In the genomic region with DNA sequence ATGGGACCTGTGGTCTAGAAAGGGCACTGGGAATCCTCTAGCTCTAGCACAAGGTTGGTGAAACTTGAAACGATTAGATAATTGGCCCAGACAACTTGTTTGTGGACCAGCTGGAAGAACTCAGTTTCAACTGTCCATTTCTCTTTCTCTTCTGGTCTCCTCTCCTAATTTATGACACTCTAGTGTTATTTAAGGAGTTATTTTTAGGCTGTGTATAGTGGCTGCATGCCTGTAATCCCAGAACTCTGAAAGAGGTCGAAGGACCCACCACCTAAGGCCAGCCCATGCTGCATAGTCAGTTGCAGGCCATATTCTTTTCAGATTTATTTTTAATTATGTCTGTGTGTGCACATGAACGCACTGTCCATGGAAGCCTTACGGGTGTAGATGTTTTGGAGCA, we compare ENCODE assay signal across 7 mouse cellular contexts. TPM values are rescaled to one million over a fixed set of nuclear protein-coding genes. Genes with fewer than 3 reads are reported as not detected.
DNase-seq lines count a peak whose midpoint lies in the region; ATAC-seq and TF ChIP-seq lines count a peak whose summit lies in the region.

No protein-coding gene starts in this region.

- TF ChIP-seq EP300 in ES-Bruce4 (IDR thresholded peaks at IDR 0.05; ENCODE audit: insufficient read depth, low read depth, low read length), result no peak
- TF ChIP-seq EP300 in lung, postnatal 0 days (IDR thresholded peaks at IDR 0.05), result 0 out of 2 replicates have a peak, but pooled peaks have one; percentile 6

- 86% methylated on average over 4 of the region's 4 CpGs for WGBS in embryonic facial prominence, embryonic 10.5 days
- 75% methylated on average over 4 of the region's 4 CpGs for WGBS in hindbrain, embryonic 15.5 days
- 58% methylated on average over 4 of the region's 4 CpGs for WGBS in lung, postnatal 0 days

- no peak overlapping the region for H3K27ac ChIP-seq in ES-Bruce4 (ENCODE audit: insufficient read depth, low read length)
- H3K27ac ChIP-seq in embryonic facial prominence, embryonic 10.5 days (replicated peaks), result peak overlapping the region; percentile 99; the same call in 1 of the 2 replicates
- H3K27ac ChIP-seq in hindbrain, embryonic 15.5 days (replicated peaks), result no peak overlapping the region
- H3K27ac ChIP-seq in lung, postnatal 0 days (ENCODE audit: low read length), result peak overlapping the region; percentile 97; the same call in 1 of the 2 replicates

- 0 out of 2 replicates have a peak overlapping the region, but pooled peaks have one; percentile 100 for H3K9ac ChIP-seq in ES-Bruce4 (ENCODE audit: low read depth, poor library complexity, severe bottlenecking)
- H3K9ac ChIP-seq in hindbrain, embryonic 15.5 days, result no peak overlapping the region
- H3K9ac ChIP-seq in lung, postnatal 0 days (replicated peaks; ENCODE audit: low read depth), result no peak overlapping the region

- H3K27me3 ChIP-seq in ES-Bruce4 (ENCODE audit: control insufficient read depth, insufficient read depth, low read length, poor library complexity, severe bottlenecking), result no peaks in the 10 kb centered on the region
- H3K27me3 ChIP-seq in embryonic facial prominence, embryonic 10.5 days (replicated peaks; ENCODE audit: low read depth, poor library complexity, severe bottlenecking), result no peaks in the 10 kb centered on the region
- H3K27me3 ChIP-seq in hindbrain, embryonic 15.5 days, result no peaks in the 10 kb centered on the region
- H3K27me3 ChIP-seq in lung, postnatal 0 days (replicated peaks; ENCODE audit: insufficient read depth, low read length), result no peaks in the 10 kb centered on the region

- no peak for TF ChIP-seq POLR2A in ES-Bruce4 (IDR thresholded peaks at IDR 0.05; ENCODE audit: insufficient read depth, low read length)

- peaks cover 5% of the 10 kb centered on the region for H3K36me3 ChIP-seq in ES-Bruce4 (ENCODE audit: control insufficient read depth, insufficient read depth, low read length, poor library complexity, severe bottlenecking)
- H3K36me3 ChIP-seq in embryonic facial prominence, embryonic 10.5 days (replicated peaks), result peaks cover 24% of the 10 kb centered on the region
- peaks cover 5% of the 10 kb centered on the region for H3K36me3 ChIP-seq in hindbrain, embryonic 15.5 days
- H3K36me3 ChIP-seq in lung, postnatal 0 days (ENCODE audit: insufficient read depth, low read length), result 0 out of 2 replicates have a peak, but pooled peaks cover under 1% of the 10 kb centered on the region

- H3K4me3 ChIP-seq in ES-Bruce4 (ENCODE audit: low read depth, low read length), result no peak overlapping the region
- peak overlapping the region; percentile 87 for H3K4me3 ChIP-seq in embryonic facial prominence, embryonic 10.5 days
- H3K4me3 ChIP-seq in hindbrain, embryonic 15.5 days, result peak overlapping the region; percentile 92
- H3K4me3 ChIP-seq in lung, postnatal 0 days (ENCODE audit: low read depth, low read length), result peak overlapping the region; percentile 75

- H3K4me2 ChIP-seq in hindbrain, embryonic 15.5 days, result peak overlapping the region; percentile 95
- H3K4me2 ChIP-seq in lung, postnatal 0 days (replicated peaks; ENCODE audit: low read depth, low read length), result peak overlapping the region; percentile 87

- no peak for DNase-seq in embryonic facial prominence, embryonic 10.5 days (ENCODE audit: low spot score)
- DNase-seq in lung, postnatal 0 days (ENCODE audit: low spot score), result peak; percentile 70
- no peak for DNase-seq in spleen, postnatal 36 days (ENCODE audit: low spot score in 2 of 2)
- DNase-seq in spleen, postnatal 4 days (ENCODE audit: low spot score in 2 of 2), result no peak
- no peak for DNase-seq in right cerebral cortex, adult 2 months (ENCODE audit: low spot score in 2 of 2)

- no peaks in the 10 kb centered on the region for H3K4me1 ChIP-seq in ES-Bruce4 (ENCODE audit: control insufficient read depth, insufficient read depth, low read length)
- H3K4me1 ChIP-seq in embryonic facial prominence, embryonic 10.5 days, result peaks cover 26% of the 10 kb centered on the region
- peaks cover 30% of the 10 kb centered on the region for H3K4me1 ChIP-seq in hindbrain, embryonic 15.5 days (replicated peaks)
- H3K4me1 ChIP-seq in lung, postnatal 0 days (ENCODE audit: insufficient read depth, low read depth, low read length), result peaks cover 16% of the 10 kb centered on the region; the same call in 1 of the 2 replicates

- no peak for TF ChIP-seq CTCF in ES-Bruce4 (IDR thresholded peaks at IDR 0.05; ENCODE audit: low read depth, low read length)
- TF ChIP-seq CTCF in lung, postnatal 0 days (IDR thresholded peaks at IDR 0.05), result no peak

- no peaks in the 10 kb centered on the region for H3K9me3 ChIP-seq in ES-Bruce4 (replicated peaks; ENCODE audit: control insufficient read depth, insufficient read depth, low read length, poor library complexity, severe bottlenecking)
- peaks cover 2% of the 10 kb centered on the region; the same call in 1 of the 2 replicates for H3K9me3 ChIP-seq in embryonic facial prominence, embryonic 10.5 days
- no peaks in the 10 kb centered on the region for H3K9me3 ChIP-seq in hindbrain, embryonic 15.5 days
- H3K9me3 ChIP-seq in lung, postnatal 0 days (ENCODE audit: low read length), result no peaks in the 10 kb centered on the region

- no peak for ATAC-seq in hindbrain, embryonic 15.5 days (ENCODE audit: low FRiP score, low read depth)
- no peak for ATAC-seq in lung, postnatal 0 days

RNA-seq across cellular contexts. Expression of gene Tlk2, which starts 0.9 kb away (rescaled TPM):
- 130 and 140 TPM in 2 replicates for polyA plus RNA-seq in ES-Bruce4 (2011; ENCODE audit: insufficient read depth, insufficient read length, low read depth, missing spikeins)
- 23.5 and 28.4 TPM in 2 replicates for polyA plus RNA-seq in embryonic facial prominence, embryonic 10.5 days (2016; fragmentation: Nextera tagmentation; extraction: Ambion mirVana)
- 18.9 and 19.5 TPM in 2 replicates for polyA plus RNA-seq in hindbrain, embryonic 15.5 days (2015; fragmentation: Nextera tagmentation; extraction: Ambion mirVana)
- polyA plus RNA-seq in lung, postnatal 0 days (2015; fragmentation: Nextera tagmentation; extraction: Ambion mirVana), result 14.4 and 14.8 TPM in 2 replicates

RNA-seq across cellular contexts. Expression of gene Gm10842, which starts 32.8 kb away (rescaled TPM):
- polyA plus RNA-seq in ES-Bruce4 (2011; ENCODE audit: insufficient read depth, insufficient read length, low read depth, missing spikeins), result not detected in 2 replicates
- not detected in 2 replicates for polyA plus RNA-seq in embryonic facial prominence, embryonic 10.5 days (2016; fragmentation: Nextera tagmentation; extraction: Ambion mirVana)
- not detected in 2 replicates for polyA plus RNA-seq in hindbrain, embryonic 15.5 days (2015; fragmentation: Nextera tagmentation; extraction: Ambion mirVana)
- not detected in 2 replicates for polyA plus RNA-seq in lung, postnatal 0 days (2015; fragmentation: Nextera tagmentation; extraction: Ambion mirVana)

RNA-seq across cellular contexts. Expression of gene Mettl2, which starts 53.3 kb away (rescaled TPM):
- polyA plus RNA-seq in ES-Bruce4 (2011; ENCODE audit: insufficient read depth, insufficient read length, low read depth, missing spikeins), result 43.1 and 49.3 TPM in 2 replicates
- polyA plus RNA-seq in embryonic facial prominence, embryonic 10.5 days (2016; fragmentation: Nextera tagmentation; extraction: Ambion mirVana), result 55.0 and 57.2 TPM in 2 replicates
- 29.3 and 29.5 TPM in 2 replicates for polyA plus RNA-seq in hindbrain, embryonic 15.5 days (2015; fragmentation: Nextera tagmentation; extraction: Ambion mirVana)
- polyA plus RNA-seq in lung, postnatal 0 days (2015; fragmentation: Nextera tagmentation; extraction: Ambion mirVana), result 14.9 and 16.2 TPM in 2 replicates

Comparison
In these comparisons a context has a peak if more than half of its experiments do, and no peak if none do; other contexts are left out.
1. H3K27ac ChIP-seq: peak in embryonic facial prominence, embryonic 10.5 days (single experiment) and lung, postnatal 0 days (single experiment); none in ES-Bruce4 (single experiment) and hindbrain, embryonic 15.5 days (single experiment).